Mouse (Mus musculus): ENCODE measurements around the gene Snrpg. TPM values are rescaled to one million over a fixed set of nuclear protein-coding genes. Genes with fewer than 3 reads are reported as not detected.
A peak's percentile ranks its signal among the peaks of the same experiment; 100 is the strongest.
"Not testable (repeated sequence)": the region's sequence is repeated elsewhere in the genome, so short reads cannot be mapped to it uniquely, and the experiment has no call there.

Gene Snrpg
- 261 and 274 TPM in 2 replicates for polyA plus RNA-seq (2015; fragmentation: Nextera tagmentation; extraction: Ambion mirVana)

- Histone ChIP-seq H3K36me3 (peaks cover 9% of the 10 kb centered on the region), H3K9ac (peak within 1 kb of the TSS; percentile 93), H3K9me3 (replicated peaks) (no peaks in the 10 kb centered on the region), H3K4me2 (peak within 1 kb of the TSS; percentile 81), H3K4me3 (peak within 1 kb of the TSS; percentile 94), H3K27me3 (no peaks in the 10 kb centered on the region), H3K27ac (peak within 1 kb of the TSS; percentile 83), H3K4me1 (replicated peaks) (peaks cover 31% of the 10 kb centered on the region)
- no peak for ATAC-seq (replicated peaks; ENCODE audit: insufficient number of reproducible peaks, insufficient read depth, low FRiP score, low read depth)
- WGBS = 17% methylated on average over 15 of the region's 15 CpGs
Measured at GRCm38 (mm10) chr6:86370764-86371339, at the start of gene Snrpg. Gene Snrpg (plus strand): TSS chr6:86371304.

GRCm38 (mm10) chr6:86322031-86322563, 49.0 kb upstream of the Snrpg start:
- WGBS = 83% methylated on average over 5 of the region's 5 CpGs
- Histone ChIP-seq H3K27ac (no peak overlapping the region), H3K9ac (no peak overlapping the region), H3K4me1 (replicated peaks) (no peaks in the 10 kb centered on the region; the same call in 1 of the 2 replicates), H3K9me3 (replicated peaks) (no peaks in the 10 kb centered on the region), H3K4me2 (no peak overlapping the region), H3K36me3 (no peaks in the 10 kb centered on the region), H3K27me3 (no peaks in the 10 kb centered on the region), H3K4me3 (no peak overlapping the region)
- no peak for ATAC-seq (replicated peaks; ENCODE audit: insufficient number of reproducible peaks, insufficient read depth, low FRiP score, low read depth)

GRCm38 (mm10) chr6:86322991-86323390, 48.1 kb upstream of the Snrpg start:
- ATAC-seq (replicated peaks; ENCODE audit: insufficient number of reproducible peaks, insufficient read depth, low FRiP score, low read depth) = no peak
- WGBS = 89% methylated on average over 9 of the region's 9 CpGs
- H3K27me3 ChIP-seq = no peaks in the 10 kb centered on the region

DNA sequence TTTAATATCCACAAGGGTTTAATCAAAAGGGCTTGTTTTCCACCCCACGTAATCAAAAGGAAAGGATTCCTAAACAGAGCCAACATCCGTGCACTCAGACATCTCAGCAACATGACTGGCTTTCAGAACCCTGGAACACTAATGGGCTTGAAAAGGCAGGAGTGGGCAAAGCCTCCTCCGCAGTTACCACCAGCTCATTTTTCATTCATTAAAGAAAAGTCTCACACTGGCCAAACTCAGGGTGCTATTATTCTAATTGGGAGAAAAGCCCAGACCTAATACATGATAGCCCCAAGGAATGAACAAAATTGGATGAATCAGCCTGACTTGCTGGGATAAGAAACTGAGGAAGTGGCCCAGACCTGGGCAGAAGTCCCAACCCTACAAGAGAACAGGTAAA, 46.7 kb upstream of the Snrpg start:
- Histone ChIP-seq H3K9me3 (replicated peaks) (no peaks in the 10 kb centered on the region), H3K4me1 (replicated peaks) (no peaks in the 10 kb centered on the region), H3K4me3 (no peak overlapping the region), H3K9ac (no peak overlapping the region), H3K4me2 (no peak overlapping the region), H3K27me3 (no peaks in the 10 kb centered on the region), H3K27ac (no peak overlapping the region), H3K36me3 (no peaks in the 10 kb centered on the region)
- ATAC-seq (replicated peaks; ENCODE audit: insufficient number of reproducible peaks, insufficient read depth, low FRiP score, low read depth) = no peak
- WGBS = 77% methylated on average over 3 of the region's 3 CpGs

More at GRCm38 (mm10) chr6:86322991-86323390, 48.1 kb upstream of the Snrpg start:
- Histone ChIP-seq H3K4me1 (replicated peaks) (no peaks in the 10 kb centered on the region; the same call in 1 of the 2 replicates), H3K36me3 (no peaks in the 10 kb centered on the region), H3K4me3 (no peak overlapping the region), H3K4me2 (no peak overlapping the region), H3K27ac (no peak overlapping the region), H3K9me3 (replicated peaks) (no peaks in the 10 kb centered on the region), H3K9ac (no peak overlapping the region)

- WGBS = 76% methylated on average over 5 of the region's 5 CpGs
Measured at GRCm38 (mm10) chr6:86325646-86326045, 45.5 kb upstream of the Snrpg start.

GRCm38 (mm10) chr6:86326866-86327265, 44.2 kb upstream of the Snrpg start:
- Histone ChIP-seq H3K4me1 (replicated peaks) (no peaks in the 10 kb centered on the region), H3K9ac (no peak overlapping the region), H3K27ac (no peak overlapping the region), H3K9me3 (replicated peaks) (no peaks in the 10 kb centered on the region), H3K4me3 (no peak overlapping the region), H3K4me2 (no peak overlapping the region), H3K27me3 (no peaks in the 10 kb centered on the region), H3K36me3 (no peaks in the 10 kb centered on the region)
- no peak for ATAC-seq (replicated peaks; ENCODE audit: insufficient number of reproducible peaks, insufficient read depth, low FRiP score, low read depth)
- 87% methylated on average over 18 of the region's 18 CpGs for WGBS

More at GRCm38 (mm10) chr6:86325646-86326045, 45.5 kb upstream of the Snrpg start:
- Histone ChIP-seq H3K27me3 (no peaks in the 10 kb centered on the region), H3K4me1 (replicated peaks) (no peaks in the 10 kb centered on the region), H3K9ac (no peak overlapping the region), H3K27ac (no peak overlapping the region), H3K9me3 (replicated peaks) (no peaks in the 10 kb centered on the region), H3K4me2 (no peak overlapping the region), H3K4me3 (no peak overlapping the region), H3K36me3 (no peaks in the 10 kb centered on the region)
- no peak for ATAC-seq (replicated peaks; ENCODE audit: insufficient number of reproducible peaks, insufficient read depth, low FRiP score, low read depth)

DNA sequence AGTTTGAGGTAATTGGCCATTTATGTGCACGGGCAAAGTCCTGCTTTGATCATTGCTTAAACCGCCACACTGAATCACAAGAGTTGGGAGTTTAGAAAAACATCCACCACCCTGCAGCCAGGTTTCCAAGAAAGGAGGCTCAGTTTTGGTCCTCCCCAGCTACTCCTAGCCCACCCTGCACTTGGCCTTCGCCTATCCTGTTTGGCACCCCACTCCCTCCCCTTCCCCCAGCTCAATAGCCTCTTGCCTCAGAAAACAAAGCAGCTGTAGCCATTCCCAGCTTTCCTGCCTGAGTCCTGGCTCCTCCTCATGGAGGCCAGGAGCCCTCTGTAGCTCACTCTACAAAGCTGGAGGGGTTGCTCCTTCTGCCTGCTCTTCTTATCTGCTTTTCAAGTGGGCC, 42.7 kb upstream of the Snrpg start:
- Histone ChIP-seq H3K4me1 (replicated peaks) (no peaks in the 10 kb centered on the region), H3K9ac (no peak overlapping the region), H3K27ac (no peak overlapping the region), H3K9me3 (replicated peaks) (no peaks in the 10 kb centered on the region), H3K36me3 (no peaks in the 10 kb centered on the region), H3K4me2 (no peak overlapping the region), H3K27me3 (no peaks in the 10 kb centered on the region), H3K4me3 (no peak overlapping the region)
- WGBS = 53% methylated on average over 3 of the region's 3 CpGs
- no peak for ATAC-seq (replicated peaks; ENCODE audit: insufficient number of reproducible peaks, insufficient read depth, low FRiP score, low read depth)

GRCm38 (mm10) chr6:86329943-86330342, 41.2 kb upstream of the Snrpg start:
- no peaks in the 10 kb centered on the region for H3K27me3 ChIP-seq
- no peak overlapping the region for H3K27ac ChIP-seq
- 92% methylated on average over 6 of the region's 6 CpGs for WGBS
- H3K36me3 ChIP-seq = no peaks in the 10 kb centered on the region
- no peak overlapping the region for H3K9ac ChIP-seq
- no peak for ATAC-seq (replicated peaks; ENCODE audit: insufficient number of reproducible peaks, insufficient read depth, low FRiP score, low read depth)
- no peak overlapping the region for H3K4me2 ChIP-seq
- no peaks in the 10 kb centered on the region for H3K9me3 ChIP-seq (replicated peaks)
- no peak overlapping the region for H3K4me3 ChIP-seq
- H3K4me1 ChIP-seq (replicated peaks) = no peaks in the 10 kb centered on the region

DNA sequence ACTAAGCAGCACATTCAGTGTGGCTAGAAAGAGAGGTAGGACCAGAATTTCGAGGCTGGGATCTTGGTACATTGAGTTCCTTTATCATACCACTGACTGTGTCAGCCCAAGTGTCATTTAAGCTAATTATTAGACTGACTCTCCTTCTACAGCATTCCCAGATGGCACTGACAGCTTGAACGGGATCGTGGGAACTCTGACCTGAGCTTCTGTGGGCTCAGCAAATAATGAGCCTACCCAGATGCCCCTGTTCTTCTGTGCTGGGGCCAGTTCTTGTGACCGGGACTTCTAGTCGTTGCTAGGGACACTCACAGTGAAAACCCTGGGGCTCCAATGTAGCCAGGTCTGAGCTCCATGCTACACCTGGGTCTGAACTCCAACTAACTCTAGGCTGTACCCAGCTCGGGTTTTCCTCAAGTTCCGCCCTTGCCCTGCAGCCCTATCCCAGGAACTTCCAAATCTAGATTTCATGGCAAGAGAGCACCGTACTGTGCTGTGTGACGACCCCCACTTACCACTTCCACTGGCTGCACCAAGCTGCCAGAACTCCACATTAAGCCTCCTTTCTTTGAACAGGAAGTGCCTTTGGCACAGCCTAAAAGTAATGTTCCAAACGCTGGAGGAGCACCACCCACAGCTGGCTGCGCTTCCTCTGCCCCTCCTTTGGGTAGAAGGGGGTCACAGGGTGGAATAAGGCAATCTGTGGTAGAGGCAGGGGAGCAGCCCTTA, 35.8 kb upstream of the Snrpg start:
- Histone ChIP-seq H3K4me1 (replicated peaks) (no peaks in the 10 kb centered on the region; the same call in 1 of the 2 replicates), H3K4me3 (no peak overlapping the region), H3K27me3 (no peaks in the 10 kb centered on the region), H3K9ac (no peak overlapping the region), H3K27ac (no peak overlapping the region), H3K4me2 (no peak overlapping the region), H3K36me3 (no peaks in the 10 kb centered on the region), H3K9me3 (replicated peaks) (no peaks in the 10 kb centered on the region)
- ATAC-seq (replicated peaks; ENCODE audit: insufficient number of reproducible peaks, insufficient read depth, low FRiP score, low read depth) = no peak
- WGBS = 67% methylated on average over 11 of the region's 11 CpGs

GRCm38 (mm10) chr6:86335860-86336259, 35.2 kb upstream of the Snrpg start:
- Histone ChIP-seq H3K27me3 (no peaks in the 10 kb centered on the region), H3K4me2 (no peak overlapping the region), H3K27ac (no peak overlapping the region), H3K9me3 (replicated peaks) (no peaks in the 10 kb centered on the region), H3K36me3 (no peaks in the 10 kb centered on the region), H3K4me1 (replicated peaks) (no peaks in the 10 kb centered on the region; the same call in 1 of the 2 replicates), H3K4me3 (no peak overlapping the region), H3K9ac (no peak overlapping the region)
- WGBS = 74% methylated on average over 5 of the region's 5 CpGs
- ATAC-seq (replicated peaks; ENCODE audit: insufficient number of reproducible peaks, insufficient read depth, low FRiP score, low read depth) = no peak

DNA sequence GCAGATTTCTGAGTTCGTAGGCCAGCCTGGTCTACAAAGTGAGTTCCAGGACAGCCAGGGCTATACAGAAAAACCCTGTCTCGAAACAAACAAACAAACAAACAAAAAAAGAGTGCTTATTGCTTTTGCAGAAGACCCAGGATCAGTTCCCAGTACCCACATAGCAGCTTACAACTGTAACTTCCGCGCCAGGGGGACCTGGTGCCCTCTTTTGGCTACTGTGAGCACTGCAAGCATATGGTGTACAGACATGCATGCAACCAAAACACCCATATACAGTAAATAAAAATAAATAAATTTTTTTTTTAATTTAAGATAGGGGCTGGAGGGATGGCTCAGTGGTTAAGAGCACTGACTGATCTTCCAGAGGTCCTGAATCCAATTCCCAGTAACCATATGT, 34.8 kb upstream of the Snrpg start:
- not testable (repeated sequence) for H3K27me3 ChIP-seq; H3K9ac ChIP-seq; H3K4me1 ChIP-seq (replicated peaks); ATAC-seq (replicated peaks; ENCODE audit: insufficient number of reproducible peaks, insufficient read depth, low FRiP score, low read depth); H3K9me3 ChIP-seq (replicated peaks); H3K27ac ChIP-seq; H3K4me2 ChIP-seq; H3K36me3 ChIP-seq; H3K4me3 ChIP-seq
- 81% methylated on average over 4 of the region's 4 CpGs for WGBS
